Mouse (Mus musculus) G1E (cell line): ENCODE results near the gene Il12a.

Experiments
- CTCF ChIP-seq: IDR thresholded peaks from 2 replicates; pipeline ENCODE4 v1.5.1; 2012; ENCODE audit warnings: low read depth, low read length, inconsistent platforms, mixed read lengths
- GATA1 ChIP-seq: IDR thresholded peaks from 2 replicates; pipeline ENCODE4 v1.6.1; 2012; ENCODE audit warnings: borderline replicate concordance, low read length, inconsistent platforms, mixed read lengths
- GATA2 ChIP-seq: IDR thresholded peaks from 2 replicates; pipeline ENCODE4 v1.6.1; 2012; ENCODE audit warnings: low read depth, low read length, inconsistent platforms, borderline replicate concordance

DNA sequence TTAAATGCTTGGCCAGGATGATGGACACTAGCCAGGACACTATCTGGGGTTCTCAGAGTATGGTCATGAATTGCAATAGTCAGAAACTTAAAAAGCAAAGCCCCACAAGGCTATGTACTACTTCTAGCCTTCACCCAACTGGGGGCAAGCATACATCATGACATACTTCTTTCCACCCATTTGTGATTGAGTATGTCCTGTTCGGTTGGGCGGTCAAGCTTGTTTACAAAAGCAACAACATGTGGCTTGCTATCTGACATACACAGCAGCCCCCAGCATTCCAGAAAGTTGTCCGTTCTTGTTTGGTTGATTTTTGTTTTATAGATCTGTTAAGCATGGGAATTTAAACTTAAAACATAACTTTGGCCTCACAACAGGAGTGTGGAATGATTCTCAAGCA lies 43.2 kb upstream of the Il12a start:
- TF ChIP-seq CTCF (no peak), GATA1 (no peak), GATA2 (no peak)
